Mouse (Mus musculus): ENCODE results near the gene Usp16. TPM values are rescaled to one million over a fixed set of nuclear protein-coding genes. Genes with fewer than 3 reads are reported as not detected.
"Not testable (repeated sequence)": the region's sequence is repeated elsewhere in the genome, so short reads cannot be mapped to it uniquely, and the experiment has no call there.

Usp16 gene
- total RNA-seq, 1 experiment from 2014 or later = 78.9 TPM

- DNase-seq = no peak
Measured at GRCm38 (mm10) chr16:87486739-87487138, 32.2 kb downstream of the Usp16 start.

- no peak for DNase-seq
Measured at GRCm38 (mm10) chr16:87488605-87489004, 34.1 kb downstream of the Usp16 start.

- not testable (repeated sequence) for DNase-seq
Measured at GRCm38 (mm10) chr16:87492191-87492792, 37.8 kb downstream of the Usp16 start.

- DNase-seq = no peak
Measured at GRCm38 (mm10) chr16:87494955-87495655, 40.6 kb downstream of the Usp16 start.

GRCm38 (mm10) chr16:87495716-87496447 is 41.4 kb downstream of the Usp16 start, which contains the start of gene Cct8:
Cct8 (minus strand) TSS chr16:87495873.
- peak; percentile 98 for DNase-seq

- no peak for DNase-seq
Measured at GRCm38 (mm10) chr16:87496728-87497127, 42.2 kb downstream of the Usp16 start.

GRCm38 (mm10) chr16:87497171-87497570 is 42.7 kb downstream of the Usp16 start:
- DNase-seq = no peak

GRCm38 (mm10) chr16:87499556-87499955 is 45.1 kb downstream of the Usp16 start:
- no peak for DNase-seq

GRCm38 (mm10) chr16:87501304-87502078 is 47.0 kb downstream of the Usp16 start:
- DNase-seq = peak; percentile 40

- DNase-seq = no peak
Measured at GRCm38 (mm10) chr16:87511706-87512105, 57.2 kb downstream of the Usp16 start.

GRCm38 (mm10) chr16:87512331-87512730 is 57.8 kb downstream of the Usp16 start:
- no peak for DNase-seq

GRCm38 (mm10) chr16:87524228-87524627 is 69.7 kb downstream of the Usp16 start:
- no peak for DNase-seq

- DNase-seq = no peak
Measured at GRCm38 (mm10) chr16:87527553-87528249, 73.2 kb downstream of the Usp16 start.

GRCm38 (mm10) chr16:87528755-87529154 is 74.3 kb downstream of the Usp16 start:
- DNase-seq = no peak

Other genes with a start within 250 kb of the Usp16 start
- 21.0 and 24.1 TPM in 2 replicates for gene N6amt1, start 100.5 kb upstream of the Usp16 start, total RNA-seq (2021)
- gene Ltn1, start 22.1 kb upstream of the Usp16 start, total RNA-seq (2021) = 33.6 and 35.7 TPM in 2 replicates
- gene Rwdd2b, start 14.1 kb upstream of the Usp16 start, total RNA-seq (2021) = 6.4 and 8.6 TPM in 2 replicates
- gene Cct8, start 41.2 kb downstream of the Usp16 start, total RNA-seq (2021) = 192 and 207 TPM in 2 replicates
- 1.2 and 2.3 TPM in 2 replicates for gene Map3k7cl, start 98.6 kb downstream of the Usp16 start, total RNA-seq (2021)
- gene Bach1, start 244.2 kb downstream of the Usp16 start, total RNA-seq (2021) = 21.5 and 23.5 TPM in 2 replicates